Mouse (Mus musculus) spleen, embryonic (tissue): Measurements from ENCODE around the gene Dnmt3a.

Source experiments
- CTCF ChIA-PET: fragments of 350-600 bp; sonication (Branson Sonifier 250); formaldehyde crosslinking; loops from one replicate; lab custom pipeline; 2022; lab: Charles Lee

The Dnmt3a gene

GRCm38 (mm10) chr12:3871637-3872036, 65.8 kb downstream of the Dnmt3a start:
- CTCF ChIA-PET, result interaction anchor here (0.5 to 0.6 kb wide), 3 partner anchors 167 to 245 kb away, joined by 3 to 6 read pairs (median 3); no protein-coding TSS in a partner anchor

DNA sequence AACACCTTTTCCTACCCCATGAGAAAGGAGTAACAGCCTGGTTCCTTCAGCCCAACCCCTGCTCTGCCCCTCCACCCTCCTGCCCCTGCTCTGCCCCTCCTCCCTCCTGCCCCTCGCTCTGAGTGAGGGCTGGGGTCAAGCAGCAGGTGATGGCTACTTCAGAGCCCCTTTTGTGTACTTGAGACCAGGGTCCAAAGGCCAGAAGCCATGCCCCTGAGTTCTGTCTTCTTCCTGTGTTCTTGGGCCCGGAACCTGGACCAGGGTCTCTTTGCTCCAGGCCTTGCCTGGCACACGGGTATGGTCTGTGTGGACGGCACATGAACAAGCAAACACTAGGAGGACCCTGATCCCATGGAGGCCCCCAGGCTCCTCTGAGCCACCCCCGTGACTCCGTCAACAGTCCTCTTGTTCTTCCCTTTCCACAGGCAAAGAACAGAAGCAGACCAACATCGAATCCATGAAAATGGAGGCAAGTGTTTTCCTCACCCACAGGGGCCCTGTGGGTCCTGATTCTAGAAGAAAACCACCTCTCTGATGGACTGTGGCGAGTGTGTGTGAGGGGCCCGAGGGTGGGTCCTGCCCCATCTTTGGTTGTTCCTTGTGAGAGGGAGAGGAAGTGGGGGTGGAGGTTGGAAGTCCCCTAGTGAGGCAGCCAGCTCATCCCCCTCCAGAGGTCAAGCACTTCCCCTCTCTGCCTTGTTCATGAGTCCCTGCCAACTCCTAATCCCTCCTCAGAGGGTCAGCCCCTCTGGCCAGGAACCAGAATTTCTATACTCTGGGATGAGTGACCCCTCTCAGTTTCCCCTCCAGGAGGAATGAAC, 66.8 kb downstream of the Dnmt3a start:
- CTCF ChIA-PET, result interaction anchor here (0.5 to 0.6 kb wide), 3 partner anchors 10 to 28 kb away, joined by 3 to 15 read pairs (median 7); no protein-coding TSS in a partner anchor

DNA sequence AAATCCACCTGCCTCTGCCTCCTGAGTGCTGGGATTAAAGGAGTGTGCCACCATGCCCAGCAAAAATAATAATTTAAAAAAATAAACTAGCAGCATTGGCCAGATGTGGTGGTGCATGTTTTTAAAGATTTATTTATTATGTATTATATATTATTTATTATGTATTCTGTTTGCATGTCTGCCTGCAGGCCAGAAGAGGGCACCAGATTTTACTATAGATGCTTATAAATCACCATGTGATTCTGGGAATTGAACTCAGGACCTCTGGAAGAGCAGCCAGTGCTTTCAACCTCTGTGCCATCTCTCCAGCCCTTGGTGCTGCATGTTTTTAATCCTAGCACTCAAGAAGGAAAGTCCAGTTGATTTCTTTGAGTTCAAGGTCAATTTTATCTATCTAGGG, 69.7 kb downstream of the Dnmt3a start:
- CTCF ChIA-PET, result no interaction called here

GRCm38 (mm10) chr12:3877376-3877775, 71.6 kb downstream of the Dnmt3a start:
- CTCF ChIA-PET, result interaction anchor here (0.6 kb wide), 1 partner anchor 9 kb away, joined by 8 read pairs; no protein-coding TSS in a partner anchor

- CTCF ChIA-PET, result no interaction called here
These were observed 75.7 kb downstream of the Dnmt3a start for GRCm38 (mm10) chr12:3881474-3881873.

- CTCF ChIA-PET, result no interaction called here
These were observed 79.2 kb downstream of the Dnmt3a start for GRCm38 (mm10) chr12:3884892-3885493.

GRCm38 (mm10) chr12:3886601-3887000, 80.8 kb downstream of the Dnmt3a start:
- CTCF ChIA-PET, result interaction anchor here (0.7 kb wide), 2 partner anchors 9 to 26 kb away, joined by 8 to 9 read pairs; no protein-coding TSS in a partner anchor

DNA sequence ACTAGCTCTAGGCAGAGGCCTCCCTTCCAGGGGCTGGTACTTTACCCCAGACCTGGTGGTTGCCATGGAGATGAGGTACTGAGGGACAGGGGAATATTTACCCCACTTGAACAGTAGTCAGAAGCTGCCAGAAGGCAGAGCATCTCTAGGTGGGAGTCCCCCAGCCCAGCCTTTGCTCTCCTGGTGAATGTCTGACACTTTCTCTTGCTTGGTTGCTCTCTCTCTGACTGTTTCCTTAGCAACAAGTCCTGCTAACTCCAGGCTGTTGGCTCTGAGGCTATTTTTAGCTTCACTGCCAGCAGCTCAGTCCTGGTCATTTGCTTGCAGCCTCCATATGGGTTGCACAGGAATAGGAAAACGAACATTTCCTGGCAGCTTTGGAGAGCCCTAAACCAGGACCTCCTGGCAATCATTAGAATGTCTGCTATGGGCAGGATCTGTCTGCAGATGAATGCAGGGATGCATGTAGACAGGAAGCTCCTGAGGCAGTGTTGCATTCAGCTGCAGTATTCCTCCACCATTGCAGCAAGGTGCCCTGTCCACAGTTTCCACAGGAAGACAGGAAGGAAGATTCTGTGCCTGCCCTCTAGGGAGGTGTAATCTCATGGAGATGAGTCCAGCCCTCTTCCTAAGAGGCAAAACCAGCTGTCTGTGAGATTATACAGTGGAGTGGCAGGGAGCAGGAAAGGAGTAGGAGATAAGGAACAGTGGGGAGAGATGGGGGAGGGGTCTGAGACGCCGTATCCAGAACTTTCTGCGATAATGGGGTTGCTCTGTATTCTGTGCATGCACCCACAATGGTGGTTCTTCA, 81.9 kb downstream of the Dnmt3a start:
- CTCF ChIA-PET, result no interaction called here

GRCm38 (mm10) chr12:3889875-3890635, 84.2 kb downstream of the Dnmt3a start:
- CTCF ChIA-PET, result interaction anchor here (0.6 kb wide), 1 partner anchor 905 kb away, joined by 6 read pairs; no protein-coding TSS in a partner anchor

DNA sequence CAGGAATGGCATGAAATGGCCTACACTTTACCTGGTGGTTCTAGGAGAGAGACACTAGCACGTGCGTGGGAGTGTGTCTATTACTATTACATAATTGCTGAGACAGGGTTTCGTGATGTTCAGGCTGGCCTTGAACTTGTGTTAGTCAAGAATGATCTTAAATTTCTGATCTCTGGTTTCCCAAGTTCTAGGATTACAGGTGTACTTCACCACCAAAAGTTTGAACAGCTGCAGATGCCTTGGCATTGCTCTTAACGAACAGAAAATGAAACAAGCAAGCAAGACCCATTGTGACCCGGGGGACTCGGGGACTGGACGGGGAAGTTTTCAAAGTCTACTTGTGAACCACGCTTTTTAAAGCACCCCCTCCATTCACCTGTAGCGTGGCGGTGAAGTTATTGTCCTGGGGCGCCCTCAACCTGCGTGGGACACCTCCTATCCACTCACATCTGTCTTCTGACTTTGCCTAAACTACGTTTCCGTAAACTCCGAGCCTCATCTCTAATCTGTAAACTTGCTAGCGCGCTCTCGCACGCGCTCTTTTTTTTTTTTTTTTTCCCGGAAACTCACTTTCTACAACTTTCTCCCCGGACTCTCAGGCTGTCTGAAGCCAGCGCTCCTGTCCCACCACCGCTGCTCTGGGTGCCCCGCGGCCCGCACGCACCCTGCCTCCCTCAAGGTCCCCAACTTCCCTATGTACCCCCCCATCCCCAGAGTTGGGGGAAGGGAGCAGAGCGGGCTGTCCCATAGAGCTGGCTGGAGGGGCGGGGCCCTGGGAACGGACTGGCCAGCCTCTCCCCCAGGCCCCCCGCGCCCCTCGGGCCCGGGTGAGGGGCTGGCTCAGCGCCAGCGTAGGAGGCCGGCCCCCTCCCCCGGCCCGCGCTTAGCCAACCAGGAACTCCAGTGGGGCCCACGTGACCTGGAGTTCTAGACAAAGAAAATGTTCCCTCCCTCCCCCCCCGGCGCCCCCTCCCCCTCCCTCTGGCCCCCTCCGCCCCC, 85.2 kb downstream of the Dnmt3a start:
- CTCF ChIA-PET, result interaction anchor here (0.6 kb wide), 1 partner anchor 904 kb away, joined by 6 read pairs; no protein-coding TSS in a partner anchor

DNA sequence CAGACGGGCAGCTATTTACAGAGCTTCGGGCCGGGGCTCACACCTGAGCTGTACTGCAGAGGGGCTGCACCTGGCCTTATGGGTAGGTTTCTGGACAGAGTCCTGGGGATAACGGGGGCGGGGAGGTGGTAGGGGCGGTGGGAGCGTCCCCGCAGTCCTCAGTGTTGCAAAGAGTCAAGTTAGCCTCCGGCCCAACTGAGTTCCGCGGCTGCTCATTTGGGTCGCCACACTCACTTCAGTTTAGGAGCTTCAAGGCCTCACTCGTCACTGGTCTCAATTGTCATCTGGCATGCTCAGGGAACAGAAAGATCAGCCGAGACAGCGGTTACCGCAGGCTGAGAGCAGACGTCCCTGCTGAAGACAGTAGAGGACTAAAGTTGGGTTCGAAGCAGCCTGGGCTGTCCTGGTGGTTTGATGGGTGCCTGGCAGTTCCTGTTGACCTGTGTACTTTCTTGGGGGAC, 86.0 kb downstream of the Dnmt3a start:
- CTCF ChIA-PET, result no interaction called here

- CTCF ChIA-PET, result no interaction called here
These were observed 86.6 kb downstream of the Dnmt3a start for GRCm38 (mm10) chr12:3892240-3893059.

GRCm38 (mm10) chr12:3893335-3893734, 87.5 kb downstream of the Dnmt3a start:
- CTCF ChIA-PET, result no interaction called here

DNA sequence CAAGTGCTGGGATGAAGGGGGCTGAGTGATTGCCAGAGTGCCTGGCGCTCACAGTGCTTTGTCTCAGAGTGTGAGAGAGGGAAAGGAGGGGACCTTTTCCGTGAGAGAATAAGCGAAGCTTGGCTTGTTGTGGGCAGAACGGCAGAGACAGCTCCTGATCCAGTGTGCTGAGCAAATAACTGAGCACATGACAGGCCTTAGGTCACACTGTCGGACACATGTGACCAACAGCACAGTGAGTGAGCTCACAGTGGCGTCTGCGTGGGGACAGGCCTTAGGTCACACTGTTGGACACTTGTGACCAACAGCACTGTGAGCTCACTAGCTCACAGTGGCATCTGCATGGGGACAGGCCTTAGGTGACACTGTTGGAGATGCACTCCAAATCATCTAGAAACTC, 88.7 kb downstream of the Dnmt3a start:
- CTCF ChIA-PET, result no interaction called here

DNA sequence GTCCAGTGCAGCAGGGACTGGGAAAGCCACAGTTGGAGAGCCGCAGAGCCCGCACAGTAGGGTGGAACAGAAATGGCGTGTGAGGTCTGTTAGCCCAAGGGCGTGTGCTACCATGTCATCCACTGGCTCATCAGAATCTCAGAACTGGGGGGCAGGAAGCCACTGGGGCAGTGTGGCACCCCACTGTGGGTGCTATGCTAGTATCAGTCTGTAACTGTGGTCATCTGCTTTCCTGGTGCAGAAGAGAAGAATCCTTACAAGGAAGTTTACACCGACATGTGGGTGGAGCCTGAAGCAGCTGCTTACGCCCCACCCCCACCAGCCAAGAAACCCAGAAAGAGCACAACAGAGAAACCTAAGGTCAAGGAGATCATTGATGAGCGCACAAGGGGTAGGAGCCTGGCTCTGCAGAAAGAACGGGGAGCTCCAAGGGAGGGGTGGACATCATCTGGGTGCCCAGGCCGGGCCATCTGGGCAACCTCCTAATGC, 91.3 kb downstream of the Dnmt3a start:
- CTCF ChIA-PET, result no interaction called here

DNA sequence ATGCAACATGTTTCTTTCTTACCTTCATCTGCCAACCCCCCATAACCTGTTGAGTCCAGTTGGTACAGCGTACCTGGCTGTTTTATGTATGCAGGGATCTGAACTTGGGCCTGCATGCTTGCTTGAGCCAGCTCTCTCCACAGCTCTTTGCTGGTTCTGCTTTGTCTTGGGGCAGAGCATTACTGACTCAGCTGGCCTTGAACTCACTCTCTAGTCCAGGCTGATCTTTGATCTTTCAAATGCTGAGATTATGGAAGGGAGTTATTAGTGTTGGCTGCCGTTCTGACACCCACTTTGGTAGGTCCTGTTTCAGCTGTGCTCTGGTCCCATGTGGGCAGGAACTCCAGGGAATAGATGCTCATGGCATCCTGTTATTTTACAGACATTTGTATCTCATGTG, 93.0 kb downstream of the Dnmt3a start:
- CTCF ChIA-PET, result no interaction called here

DNA sequence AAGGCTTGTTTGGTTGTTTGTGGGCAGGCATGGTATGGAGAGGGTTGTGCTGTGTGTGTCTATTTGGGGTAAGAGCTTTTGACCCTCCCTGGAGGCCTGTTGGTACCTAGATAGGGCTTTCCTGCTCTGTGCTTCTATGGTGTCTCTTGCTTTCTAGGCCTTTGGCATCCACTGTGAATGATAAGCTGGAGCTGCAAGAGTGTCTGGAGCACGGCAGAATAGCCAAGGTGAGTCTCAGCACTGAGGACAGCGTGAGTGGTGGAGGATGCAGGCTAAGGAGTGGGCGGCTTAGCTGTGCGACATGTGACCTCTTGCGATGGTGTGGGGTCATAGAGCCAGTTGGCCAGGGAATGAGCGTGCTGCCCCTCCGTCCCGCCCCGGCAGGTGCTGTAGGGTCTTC, 99.6 kb downstream of the Dnmt3a start:
- CTCF ChIA-PET, result no interaction called here

GRCm38 (mm10) chr12:3906308-3906707, 100.5 kb downstream of the Dnmt3a start:
- CTCF ChIA-PET, result no interaction called here

GRCm38 (mm10) chr12:3907008-3907407, 101.2 kb downstream of the Dnmt3a start:
- CTCF ChIA-PET, result no interaction called here
